Mouse (Mus musculus) heart, adult 2 months (tissue): ENCODE data around the gene Ehmt2. TPM values are rescaled to one million over a fixed set of nuclear protein-coding genes. Genes with fewer than 3 reads are reported as not detected.

Experiments
- DNase-seq, 2 experiments: peaks; one replicate each; pipeline ENCODE4 v3.0.0; 2021
- H3K27ac ChIP-seq: fragments of 200-600 bp; 2 replicates; pipeline ENCODE4 v1.8.1; 2022
- H3K27me3 ChIP-seq: fragments of 200-500 bp; 2 replicates; pipeline ENCODE4 v1.6.1; 2012; ENCODE audit warnings: mild to moderate bottlenecking, low read length, inconsistent platforms, mixed read lengths; ENCODE audit not compliant: control insufficient read depth, insufficient read depth
- H3K36me3 ChIP-seq: fragments of 200-500 bp; 2 replicates; pipeline ENCODE4 v1.6.1; 2012; ENCODE audit warnings: low read length, inconsistent platforms; ENCODE audit not compliant: control insufficient read depth, insufficient read depth
- H3K4me1 ChIP-seq: fragments of 200-500 bp; 2 replicates; pipeline ENCODE4 v1.6.1; 2011; ENCODE audit warnings: low read length; ENCODE audit not compliant: control insufficient read depth, insufficient read depth
- H3K4me3 ChIP-seq: fragments of 200-600 bp; 2 replicates; pipeline ENCODE4 v1.8.1; 2022
- H3K79me2 ChIP-seq: fragments of 200-500 bp; replicated peaks from 2 replicates; pipeline ENCODE4 v1.6.1; 2012; ENCODE audit warnings: mild to moderate bottlenecking, inconsistent platforms, low read length, moderate library complexity, mixed read lengths; ENCODE audit not compliant: control insufficient read depth, insufficient read depth
- H3K9ac ChIP-seq: fragments of 200-500 bp; 2 replicates; pipeline ENCODE4 v1.6.1; 2012; ENCODE audit warnings: low read depth, mild to moderate bottlenecking, control low read depth, inconsistent platforms, low read length, mixed read lengths
- CTCF ChIP-seq: fragments of 200-600 bp; IDR thresholded peaks from 2 replicates; pipeline ENCODE4 v1.8.1; 2022; ENCODE audit warnings: antibody characterized with exemption, mild to moderate bottlenecking, moderate library complexity
- EP300 ChIP-seq: fragments of 200-500 bp; IDR thresholded peaks from 2 replicates; pipeline ENCODE4 v1.6.1; 2011; ENCODE audit warnings: low read depth, low read length, control low read depth; ENCODE audit not compliant: insufficient read depth
- POLR2A ChIP-seq: fragments of 200-500 bp; IDR thresholded peaks from 2 replicates; pipeline ENCODE4 v1.6.1; 2011; ENCODE audit warnings: mild to moderate bottlenecking, low read depth, low read length, control low read depth; ENCODE audit not compliant: insufficient read depth
- WGBS: fragments of 180-500 bp; shearing (Covaris S2); methylation state at CpG from one replicate; pipeline ENCODE4 v1.1.7; 2018; 5-methylcytosine and 5-hydroxymethylcytosine counted together
- intact Hi-C: fragments of 180-260 bp; cut with DNase I; formaldehyde crosslinking; loops from one replicate; pipeline ENCODE4 v1.15.1; 2025
- polyA plus RNA-seq: library from polyadenylated mRNA; depleted of rRNA; stranded (reverse); fragments of >200 nt; gene quantifications from 2 replicates; pipeline ENCODE4 v1.2.3, GENCODE M21; 2012
- total RNA-seq, 2 experiments: library from RNA; stranded (reverse); gene quantifications; 2 replicates each; pipeline ENCODE4 v1.2.3; 2021

Gene Ehmt2
- total and polyA plus RNA-seq, 3 experiments = 38.0 to 64.0 (median 42.6) TPM

GRCm38 (mm10) chr17:34885615-34886014 is 12.7 kb upstream of the Ehmt2 start:
- Histone ChIP-seq H3K9ac (no peak overlapping the region), H3K27me3 (no peaks in the 10 kb centered on the region)
- intact Hi-C loops = no loop called here

GRCm38 (mm10) chr17:34887942-34888341 is 10.3 kb upstream of the Ehmt2 start:
- Histone ChIP-seq H3K27me3 (no peaks in the 10 kb centered on the region), H3K4me1 (no peaks in the 10 kb centered on the region), H3K27ac (no peak overlapping the region), H3K9ac (no peak overlapping the region), H3K4me3 (no peak overlapping the region), H3K36me3 (no peaks in the 10 kb centered on the region), H3K79me2 (no peaks in the 10 kb centered on the region)
- no peak for DNase-seq
- 82% methylated on average over 5 of the region's 5 CpGs for WGBS
- intact Hi-C loops = no loop called here
- no peak for TF ChIP-seq POLR2A
- TF ChIP-seq EP300 = no peak
- TF ChIP-seq CTCF = no peak

More at GRCm38 (mm10) chr17:34885615-34886014, 12.7 kb upstream of the Ehmt2 start:
- DNase-seq = no peak
- Histone ChIP-seq H3K79me2 (no peaks in the 10 kb centered on the region), H3K27ac (no peak overlapping the region), H3K36me3 (no peaks in the 10 kb centered on the region), H3K4me1 (no peaks in the 10 kb centered on the region), H3K4me3 (no peak overlapping the region)
- 70% methylated on average over 3 of the region's 3 CpGs for WGBS
- TF ChIP-seq EP300 = no peak

GRCm38 (mm10) chr17:34890074-34890743 is 8.1 kb upstream of the Ehmt2 start:
- Histone ChIP-seq H3K4me3 (no peak overlapping the region), H3K27ac (no peak overlapping the region), H3K36me3 (no peaks in the 10 kb centered on the region), H3K27me3 (no peaks in the 10 kb centered on the region), H3K79me2 (no peaks in the 10 kb centered on the region), H3K9ac (no peak overlapping the region), H3K4me1 (peaks cover 1% of the 10 kb centered on the region; the same call in 1 of the 2 replicates)
- DNase-seq = no peak
- intact Hi-C loops = loop anchor here (5.0 kb wide), 1 partner anchor 33 kb away; no protein-coding TSS in a partner anchor
- WGBS = 80% methylated on average over 12 of the region's 12 CpGs
- no peak for TF ChIP-seq CTCF
- TF ChIP-seq EP300 = no peak
- no peak for TF ChIP-seq POLR2A

- TF ChIP-seq EP300 (no peak), CTCF (peak; percentile 30)
- Histone ChIP-seq H3K27ac (no peak overlapping the region), H3K9ac (no peak overlapping the region), H3K79me2 (no peaks in the 10 kb centered on the region), H3K36me3 (no peaks in the 10 kb centered on the region), H3K4me3 (no peak overlapping the region), H3K27me3 (no peaks in the 10 kb centered on the region), H3K4me1 (peaks cover 1% of the 10 kb centered on the region; the same call in 1 of the 2 replicates)
- 93% methylated on average over 2 of the region's 2 CpGs for WGBS
- intact Hi-C loops = loop anchor here (5.0 kb wide), 1 partner anchor 34 kb away; no protein-coding TSS in a partner anchor
- no peak for DNase-seq
Observed at GRCm38 (mm10) chr17:34891377-34891776, 6.9 kb upstream of the Ehmt2 start.

GRCm38 (mm10) chr17:34893072-34893824 is 5.0 kb upstream of the Ehmt2 start:
- Histone ChIP-seq H3K27ac (peak overlapping the region; percentile 82), H3K4me3 (peak overlapping the region; percentile 64; the same call in 1 of the 2 replicates), H3K36me3 (no peaks in the 10 kb centered on the region), H3K27me3 (no peaks in the 10 kb centered on the region), H3K9ac (no peak overlapping the region), H3K79me2 (no peaks in the 10 kb centered on the region), H3K4me1 (peaks cover 5% of the 10 kb centered on the region)
- intact Hi-C loops = loop anchor here (2.0 to 5.0 kb wide), 2 partner anchors 36 to 38 kb away; partner anchors contain the start of gene Neu1
- no peak for DNase-seq
- no peak for TF ChIP-seq POLR2A
- no peak for TF ChIP-seq EP300
- no peak for TF ChIP-seq CTCF
- WGBS = 77% methylated on average over 12 of the region's 12 CpGs

GRCm38 (mm10) chr17:34894074-34894597 is 4.1 kb upstream of the Ehmt2 start:
- Histone ChIP-seq H3K27ac (peak overlapping the region; percentile 82), H3K4me1 (peaks cover 5% of the 10 kb centered on the region), H3K4me3 (peak overlapping the region; percentile 64), H3K36me3 (no peaks in the 10 kb centered on the region), H3K9ac (peak overlapping the region; percentile 89), H3K27me3 (no peaks in the 10 kb centered on the region), H3K79me2 (no peaks in the 10 kb centered on the region)
- intact Hi-C loops = loop anchor here (5.0 kb wide), 1 partner anchor 37 kb away; no protein-coding TSS in a partner anchor
- TF ChIP-seq POLR2A (peak; percentile 86), EP300 (0 out of 2 replicates have a peak, but pooled peaks have one; percentile 32), CTCF (peak; percentile 27)
- DNase-seq = peak; percentile 95 to 96
- WGBS = 2% methylated on average over 43 of the region's 51 CpGs
